Mouse (Mus musculus): Measurements from ENCODE around the gene Vps33b. TPM values are rescaled to one million over a fixed set of nuclear protein-coding genes. Genes with fewer than 3 reads are reported as not detected.
A peak's percentile ranks its signal among the peaks of the same experiment; 100 is the strongest.

Gene Vps33b
- 11.4 and 16.6 TPM in 2 replicates for polyA plus RNA-seq (2014; fragmentation: Nextera tagmentation; extraction: Ambion mirVana)

DNA sequence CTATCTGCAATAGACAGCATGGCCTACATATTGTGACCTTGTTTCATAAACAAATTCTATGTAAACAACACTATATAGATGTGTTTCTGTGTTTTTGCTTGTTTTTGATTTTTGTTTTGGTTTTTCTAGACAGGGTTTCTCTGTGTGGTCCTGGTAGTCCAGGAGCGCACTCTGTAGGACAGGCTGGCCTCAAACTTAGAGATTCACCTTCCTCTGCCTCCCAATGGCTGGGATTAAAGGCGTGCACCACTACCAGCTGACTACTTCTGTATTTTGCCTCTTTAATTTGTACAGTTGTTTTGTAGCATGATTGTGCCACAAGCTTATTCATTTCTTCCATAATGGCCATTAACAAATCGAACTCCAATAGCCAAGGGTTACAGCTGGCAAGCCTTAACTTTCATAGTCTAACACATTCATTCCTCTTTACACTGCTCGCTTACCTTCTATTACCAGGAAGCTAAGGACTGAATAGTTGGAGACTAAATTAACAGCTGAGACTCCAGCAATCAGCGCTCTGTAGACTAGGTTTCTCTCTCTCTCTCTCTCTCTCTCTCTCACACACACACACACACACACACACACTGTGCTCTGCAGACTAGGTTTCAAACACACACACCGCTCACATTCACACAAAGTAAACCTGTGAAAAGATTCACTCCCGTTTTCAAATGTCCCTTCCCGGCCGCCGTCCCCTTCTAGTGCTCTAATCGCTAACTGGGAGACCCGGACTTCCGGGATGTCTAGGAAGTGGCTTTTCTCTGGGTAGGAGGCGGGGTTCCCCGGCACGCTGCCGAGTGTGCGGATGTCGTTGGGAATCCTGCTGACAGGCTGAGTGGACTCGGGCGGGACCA is at the start of gene Vps33b:
Gene Vps33b, plus strand, starts transcription at position 753 of the 854 bp plus-strand sequence.
- DNase-seq (ENCODE audit: low spot score) (peak; percentile 97), ATAC-seq (replicated peaks; ENCODE audit: low FRiP score, low TSS enrichment, low read depth) (peak; percentile 85)
- H3K9me3 ChIP-seq (ENCODE audit: control insufficient read depth, low read length), result peaks cover under 1% of the 10 kb centered on the region; the same call in 1 of the 2 replicates
- H3K27me3 ChIP-seq (replicated peaks; ENCODE audit: control insufficient read depth, insufficient read depth, low read length), result no peaks in the 10 kb centered on the region
- H3K4me1 ChIP-seq (replicated peaks; ENCODE audit: control insufficient read depth, insufficient read depth, low read length), result peaks cover 4% of the 10 kb centered on the region
- H3K9ac ChIP-seq (ENCODE audit: low read length), result peak within 1 kb of the TSS; percentile 78
- peak within 1 kb of the TSS; percentile 87 for H3K4me3 ChIP-seq (ENCODE audit: low read depth, low read length)
- peak within 1 kb of the TSS; percentile 93 for H3K4me2 ChIP-seq (ENCODE audit: low read length)
- no peak within 1 kb of the TSS for H3K27ac ChIP-seq (ENCODE audit: low read depth)
- 3% methylated on average over 21 of the region's 21 CpGs for WGBS
- peaks cover 49% of the 10 kb centered on the region for H3K36me3 ChIP-seq (ENCODE audit: control insufficient read depth, insufficient read depth, low read length)

- Histone ChIP-seq H3K27ac (ENCODE audit: low read depth) (no peak overlapping the region), H3K4me3 (ENCODE audit: low read depth, low read length) (no peak overlapping the region), H3K9me3 (ENCODE audit: control insufficient read depth, low read length) (no peaks in the 10 kb centered on the region), H3K36me3 (ENCODE audit: control insufficient read depth, insufficient read depth, low read length) (peaks cover 82% of the 10 kb centered on the region), H3K4me1 (replicated peaks; ENCODE audit: control insufficient read depth, insufficient read depth, low read length) (no peaks in the 10 kb centered on the region), H3K4me2 (ENCODE audit: low read length) (no peak overlapping the region), H3K27me3 (replicated peaks; ENCODE audit: control insufficient read depth, insufficient read depth, low read length) (no peaks in the 10 kb centered on the region), H3K9ac (ENCODE audit: low read length) (no peak overlapping the region)
- ATAC-seq (replicated peaks; ENCODE audit: low FRiP score, low TSS enrichment, low read depth) (no peak), DNase-seq (ENCODE audit: low spot score) (no peak)
- WGBS, result 90% methylated on average over 9 of the region's 9 CpGs
Observed at GRCm38 (mm10) chr7:80220237-80220797, 49.1 kb upstream of the Vps33b start.

GRCm38 (mm10) chr7:80221179-80221750 is 48.2 kb upstream of the Vps33b start:
- ATAC-seq (replicated peaks; ENCODE audit: low FRiP score, low TSS enrichment, low read depth) (no peak), DNase-seq (ENCODE audit: low spot score) (no peak)
- peaks cover 82% of the 10 kb centered on the region for H3K36me3 ChIP-seq (ENCODE audit: control insufficient read depth, insufficient read depth, low read length)
- H3K27ac ChIP-seq (ENCODE audit: low read depth), result no peak overlapping the region
- H3K4me1 ChIP-seq (replicated peaks; ENCODE audit: control insufficient read depth, insufficient read depth, low read length), result no peaks in the 10 kb centered on the region
- 79% methylated on average over 4 of the region's 4 CpGs for WGBS
- H3K9me3 ChIP-seq (ENCODE audit: control insufficient read depth, low read length), result no peaks in the 10 kb centered on the region
- H3K4me2 ChIP-seq (ENCODE audit: low read length), result no peak overlapping the region
- H3K27me3 ChIP-seq (replicated peaks; ENCODE audit: control insufficient read depth, insufficient read depth, low read length), result no peaks in the 10 kb centered on the region
- no peak overlapping the region for H3K9ac ChIP-seq (ENCODE audit: low read length)
- no peak overlapping the region for H3K4me3 ChIP-seq (ENCODE audit: low read depth, low read length)

- DNase-seq (ENCODE audit: low spot score), result no peak
- ATAC-seq (replicated peaks; ENCODE audit: low FRiP score, low TSS enrichment, low read depth), result no peak
- Histone ChIP-seq H3K4me2 (ENCODE audit: low read length) (no peak overlapping the region), H3K36me3 (ENCODE audit: control insufficient read depth, insufficient read depth, low read length) (peaks cover 51% of the 10 kb centered on the region), H3K4me3 (ENCODE audit: low read depth, low read length) (no peak overlapping the region), H3K4me1 (replicated peaks; ENCODE audit: control insufficient read depth, insufficient read depth, low read length) (peaks cover 7% of the 10 kb centered on the region; the same call in 1 of the 2 replicates), H3K27me3 (replicated peaks; ENCODE audit: control insufficient read depth, insufficient read depth, low read length) (no peaks in the 10 kb centered on the region), H3K9ac (ENCODE audit: low read length) (no peak overlapping the region), H3K9me3 (ENCODE audit: control insufficient read depth, low read length) (no peaks in the 10 kb centered on the region), H3K27ac (ENCODE audit: low read depth) (no peak overlapping the region)
- WGBS, result 95% methylated on average over 4 of the region's 4 CpGs
Observed at GRCm38 (mm10) chr7:80227065-80227464, 42.4 kb upstream of the Vps33b start.

- ATAC-seq (replicated peaks; ENCODE audit: low FRiP score, low TSS enrichment, low read depth) (no peak), DNase-seq (ENCODE audit: low spot score) (no peak)
- Histone ChIP-seq H3K36me3 (ENCODE audit: control insufficient read depth, insufficient read depth, low read length) (peaks cover 27% of the 10 kb centered on the region), H3K27ac (ENCODE audit: low read depth) (no peak overlapping the region), H3K9ac (ENCODE audit: low read length) (no peak overlapping the region), H3K27me3 (replicated peaks; ENCODE audit: control insufficient read depth, insufficient read depth, low read length) (no peaks in the 10 kb centered on the region), H3K4me1 (replicated peaks; ENCODE audit: control insufficient read depth, insufficient read depth, low read length) (peaks cover 12% of the 10 kb centered on the region; the same call in 1 of the 2 replicates), H3K4me3 (ENCODE audit: low read depth, low read length) (no peak overlapping the region), H3K4me2 (ENCODE audit: low read length) (no peak overlapping the region), H3K9me3 (ENCODE audit: control insufficient read depth, low read length) (no peaks in the 10 kb centered on the region)
- WGBS, result 71% methylated on average over 6 of the region's 6 CpGs
Observed at GRCm38 (mm10) chr7:80230196-80230595, 39.3 kb upstream of the Vps33b start.

DNA sequence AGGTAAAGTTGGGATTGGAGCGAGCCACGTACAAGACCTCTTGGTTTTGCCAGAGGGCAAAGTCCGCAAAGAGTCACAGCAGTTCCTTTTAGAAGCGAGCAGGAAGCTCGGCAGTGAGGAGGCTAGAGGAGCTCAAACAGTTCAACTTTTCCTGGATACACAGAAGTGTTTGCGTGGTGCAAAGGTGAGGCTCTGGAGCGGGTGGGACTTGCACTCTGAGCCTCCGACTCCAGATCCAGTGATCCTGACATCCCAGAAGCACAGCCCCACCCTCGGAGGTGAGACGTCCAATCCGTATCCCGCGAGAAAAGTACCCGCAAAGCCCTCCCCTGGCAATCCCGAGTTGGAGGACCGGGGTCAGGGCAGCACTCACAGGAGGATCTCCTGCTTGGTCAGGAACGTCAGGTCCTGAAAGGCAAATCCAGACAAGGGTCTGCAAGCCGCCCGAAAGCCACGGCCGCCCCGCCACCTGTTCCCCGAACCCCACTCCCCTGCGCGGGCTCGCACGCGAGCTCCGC is 37.4 kb upstream of the Vps33b start:
- H3K9ac ChIP-seq (ENCODE audit: low read length), result peak overlapping the region; percentile 49

GRCm38 (mm10) chr7:80232489-80233029 is 36.9 kb upstream of the Vps33b start, which contains the start of the genes Cib1 and Gdpgp1:
TSS of gene Cib1 (minus strand) at chr7:80232813.
TSS of gene Gdpgp1 (plus strand) at chr7:80232865.
- peak within 1 kb of the TSS; percentile 61 for H3K27ac ChIP-seq (ENCODE audit: low read depth)
- ATAC-seq (replicated peaks; ENCODE audit: low FRiP score, low TSS enrichment, low read depth) (peak; percentile 98), DNase-seq (ENCODE audit: low spot score) (peak; percentile 98)
- peak within 1 kb of the TSS; percentile 61 for H3K9ac ChIP-seq (ENCODE audit: low read length)
- H3K4me1 ChIP-seq (replicated peaks; ENCODE audit: control insufficient read depth, insufficient read depth, low read length), result peaks cover 12% of the 10 kb centered on the region; the same call in 1 of the 2 replicates
- peak within 1 kb of the TSS; percentile 85 for H3K4me2 ChIP-seq (ENCODE audit: low read length)
- WGBS, result under 1% methylated on average over 47 of the region's 56 CpGs
- no peaks in the 10 kb centered on the region for H3K27me3 ChIP-seq (replicated peaks; ENCODE audit: control insufficient read depth, insufficient read depth, low read length)
- no peaks in the 10 kb centered on the region for H3K9me3 ChIP-seq (ENCODE audit: control insufficient read depth, low read length)
- peak within 1 kb of the TSS; percentile 66 for H3K4me3 ChIP-seq (ENCODE audit: low read depth, low read length)
- H3K36me3 ChIP-seq (ENCODE audit: control insufficient read depth, insufficient read depth, low read length), result peaks cover 6% of the 10 kb centered on the region

More for the DNA sequence above, 37.4 kb upstream of the Vps33b start:
- WGBS, result under 1% methylated on average over 29 of the region's 29 CpGs
- Histone ChIP-seq H3K27me3 (replicated peaks; ENCODE audit: control insufficient read depth, insufficient read depth, low read length) (no peaks in the 10 kb centered on the region), H3K27ac (ENCODE audit: low read depth) (peak overlapping the region; percentile 61), H3K4me2 (ENCODE audit: low read length) (peak overlapping the region; percentile 85), H3K4me3 (ENCODE audit: low read depth, low read length) (peak overlapping the region; percentile 66), H3K9me3 (ENCODE audit: control insufficient read depth, low read length) (no peaks in the 10 kb centered on the region), H3K36me3 (ENCODE audit: control insufficient read depth, insufficient read depth, low read length) (peaks cover 11% of the 10 kb centered on the region), H3K4me1 (replicated peaks; ENCODE audit: control insufficient read depth, insufficient read depth, low read length) (peaks cover 12% of the 10 kb centered on the region; the same call in 1 of the 2 replicates)
- ATAC-seq (replicated peaks; ENCODE audit: low FRiP score, low TSS enrichment, low read depth), result peak; percentile 54
- DNase-seq (ENCODE audit: low spot score), result no peak

DNA sequence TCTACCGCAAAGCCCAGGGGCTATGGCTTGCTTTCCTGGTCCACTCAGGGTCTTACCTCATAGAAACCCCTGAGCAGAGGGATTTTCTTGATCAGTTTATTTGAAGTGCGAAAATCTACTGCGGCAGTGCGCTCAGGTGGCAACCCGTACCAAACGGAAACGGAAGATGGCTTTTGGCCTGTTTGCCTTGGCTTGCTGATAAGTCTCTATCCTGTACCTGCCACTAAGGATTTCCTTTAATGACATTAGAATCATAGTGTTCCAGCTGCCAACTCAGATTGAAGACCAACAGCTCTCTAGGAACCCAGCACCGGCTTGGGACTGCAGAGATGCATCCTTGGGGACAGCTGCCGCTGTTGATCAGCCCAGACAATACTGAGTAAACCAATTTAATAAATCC is 35.6 kb upstream of the Vps33b start:
- Histone ChIP-seq H3K36me3 (ENCODE audit: control insufficient read depth, insufficient read depth, low read length) (peaks cover 6% of the 10 kb centered on the region), H3K27ac (ENCODE audit: low read depth) (no peak overlapping the region), H3K4me2 (ENCODE audit: low read length) (peak overlapping the region; percentile 85), H3K4me1 (replicated peaks; ENCODE audit: control insufficient read depth, insufficient read depth, low read length) (peaks cover 12% of the 10 kb centered on the region; the same call in 1 of the 2 replicates), H3K9ac (ENCODE audit: low read length) (0 out of 2 replicates have a peak overlapping the region, but pooled peaks have one; percentile 10), H3K9me3 (ENCODE audit: control insufficient read depth, low read length) (no peaks in the 10 kb centered on the region), H3K4me3 (ENCODE audit: low read depth, low read length) (peak overlapping the region; percentile 8; the same call in 1 of the 2 replicates), H3K27me3 (replicated peaks; ENCODE audit: control insufficient read depth, insufficient read depth, low read length) (no peaks in the 10 kb centered on the region)
- no peak for ATAC-seq (replicated peaks; ENCODE audit: low FRiP score, low TSS enrichment, low read depth)
- 69% methylated on average over 9 of the region's 9 CpGs for WGBS
- DNase-seq (ENCODE audit: low spot score), result no peak
